Comparison of ENCODE assay signal across 8 mouse cellular contexts in genomic region chr9:65140936-65141305, GRCm38 (mm10). TPM values are rescaled to one million over a fixed set of nuclear protein-coding genes. Genes with fewer than 3 reads are reported as not detected.
A peak's percentile ranks its signal among the peaks of the same experiment; 100 is the strongest.
DNase-seq lines count a peak whose midpoint lies in the region; ATAC-seq and TF ChIP-seq lines count a peak whose summit lies in the region.

Gene Igdcc3 (plus strand): TSS chr9:65141189.

- no peak within 1 kb of the TSS for H3K27ac ChIP-seq in cerebellum, adult 2 months (ENCODE audit: insufficient read depth, low read length)
- H3K27ac ChIP-seq in spleen, adult 2 months (ENCODE audit: insufficient read depth, low read length): no peak within 1 kb of the TSS
- peak within 1 kb of the TSS; percentile 21 to 42; a peak in 3 of 4 replicates for H3K27ac ChIP-seq in heart, embryonic 14.5 days (replicated peaks in 1 of 2; ENCODE audit: control insufficient read depth in 1 of 2, insufficient read depth in 1 of 2, low read depth in 2 of 2, low read length in 2 of 2)
- peak within 1 kb of the TSS; percentile 91 for H3K27ac ChIP-seq in limb, embryonic 11.5 days (replicated peaks; ENCODE audit: low read depth, low read length)
- H3K27ac ChIP-seq in midbrain, embryonic 15.5 days: peak within 1 kb of the TSS; percentile 96

- peak within 1 kb of the TSS; percentile 57 for H3K4me3 ChIP-seq in cerebellum, adult 2 months (replicated peaks; ENCODE audit: insufficient read depth, low read depth, low read length)
- H3K4me3 ChIP-seq in spleen, adult 2 months (ENCODE audit: extremely low read depth, insufficient read depth, insufficient read length): peak within 1 kb of the TSS; percentile 56
- peak within 1 kb of the TSS; percentile 68 to 83 for H3K4me3 ChIP-seq in heart, embryonic 14.5 days (ENCODE audit: control insufficient read depth in 1 of 2, insufficient read depth in 1 of 2, low read depth in 1 of 2, low read length in 2 of 2)
- peak within 1 kb of the TSS; percentile 85 for H3K4me3 ChIP-seq in limb, embryonic 11.5 days (ENCODE audit: low read depth, low read length)
- H3K4me3 ChIP-seq in midbrain, embryonic 15.5 days: peak within 1 kb of the TSS; percentile 87

- TF ChIP-seq POLR2A in cerebellum, adult 2 months (IDR thresholded peaks at IDR 0.05; ENCODE audit: borderline replicate concordance, insufficient read depth, low read length): no peak
- no peak for TF ChIP-seq POLR2A in spleen, adult 2 months (IDR thresholded peaks at IDR 0.05; ENCODE audit: low read depth, low read length)

- no peaks in the 10 kb centered on the region for H3K36me3 ChIP-seq in spleen, adult 2 months (ENCODE audit: control insufficient read depth, insufficient read depth, low read length)
- no peaks in the 10 kb centered on the region for H3K36me3 ChIP-seq in heart, embryonic 14.5 days (ENCODE audit: control insufficient read depth, insufficient read depth, low read length)
- H3K36me3 ChIP-seq in limb, embryonic 11.5 days (ENCODE audit: control insufficient read depth, insufficient read depth, low read length): no peaks in the 10 kb centered on the region
- H3K36me3 ChIP-seq in midbrain, embryonic 15.5 days (replicated peaks): no peaks in the 10 kb centered on the region

- peak within 1 kb of the TSS; percentile 93 for H3K4me2 ChIP-seq in heart, embryonic 14.5 days (ENCODE audit: low read length)
- peak within 1 kb of the TSS; percentile 87 for H3K4me2 ChIP-seq in limb, embryonic 11.5 days (ENCODE audit: low read depth, severe bottlenecking)
- H3K4me2 ChIP-seq in midbrain, embryonic 15.5 days: peak within 1 kb of the TSS; percentile 94

- H3K27me3 ChIP-seq in cerebellum, adult 2 months (ENCODE audit: control insufficient read depth, insufficient read depth, low read length): no peaks in the 10 kb centered on the region; the same call in 1 of the 2 replicates
- peaks cover 20% of the 10 kb centered on the region for H3K27me3 ChIP-seq in spleen, adult 2 months (ENCODE audit: control insufficient read depth, insufficient read depth, low read length)
- H3K27me3 ChIP-seq in heart, embryonic 14.5 days (ENCODE audit: control insufficient read depth, insufficient read depth, low read length): peaks cover 19% of the 10 kb centered on the region
- no peaks in the 10 kb centered on the region for H3K27me3 ChIP-seq in limb, embryonic 11.5 days (ENCODE audit: control insufficient read depth, insufficient read depth, low read length)
- peaks cover under 1% of the 10 kb centered on the region; the same call in 1 of the 2 replicates for H3K27me3 ChIP-seq in midbrain, embryonic 15.5 days (replicated peaks)

- H3K9ac ChIP-seq in heart, embryonic 14.5 days (ENCODE audit: low read length): peak within 1 kb of the TSS; percentile 80
- H3K9ac ChIP-seq in limb, embryonic 11.5 days (ENCODE audit: low read length): peak within 1 kb of the TSS; percentile 92
- H3K9ac ChIP-seq in midbrain, embryonic 15.5 days: peak within 1 kb of the TSS; percentile 94

- H3K9me3 ChIP-seq in heart, embryonic 14.5 days (ENCODE audit: control insufficient read depth, low read length): no peaks in the 10 kb centered on the region
- no peaks in the 10 kb centered on the region for H3K9me3 ChIP-seq in limb, embryonic 11.5 days (ENCODE audit: control insufficient read depth, low read length)
- no peaks in the 10 kb centered on the region for H3K9me3 ChIP-seq in midbrain, embryonic 15.5 days

- ATAC-seq in heart, embryonic 14.5 days (ENCODE audit: insufficient number of reproducible peaks, insufficient read depth, low FRiP score, low read depth): peak; percentile 57
- ATAC-seq in limb, embryonic 11.5 days (ENCODE audit: insufficient number of reproducible peaks, low FRiP score, low TSS enrichment, low read depth): peak; percentile 69
- peak; percentile 83 for ATAC-seq in midbrain, embryonic 15.5 days (replicated peaks)

- under 1% methylated on average over 30 of the region's 48 CpGs for WGBS in cerebellum, adult 2 months
- WGBS in spleen, adult 2 months: 1% methylated on average over 31 of the region's 48 CpGs
- WGBS in heart, embryonic 14.5 days: under 1% methylated on average over 17 of the region's 48 CpGs
- WGBS in limb, embryonic 11.5 days: 0% methylated on average over 36 of the region's 48 CpGs
- under 1% methylated on average over 44 of the region's 48 CpGs for WGBS in midbrain, embryonic 15.5 days

- no peaks in the 10 kb centered on the region for H3K4me1 ChIP-seq in cerebellum, adult 2 months (ENCODE audit: control insufficient read depth, insufficient read depth, low read length)
- peaks cover 8% of the 10 kb centered on the region; the same call in 1 of the 2 replicates for H3K4me1 ChIP-seq in spleen, adult 2 months (ENCODE audit: control insufficient read depth, insufficient read depth, insufficient read length)
- peaks cover 2 to 4% of the 10 kb centered on the region in 2 experiments; a peak in 3 of 4 replicates for H3K4me1 ChIP-seq in heart, embryonic 14.5 days (ENCODE audit: control insufficient read depth in 2 of 2, insufficient read depth in 2 of 2, low read length in 2 of 2)
- peaks cover 18% of the 10 kb centered on the region for H3K4me1 ChIP-seq in limb, embryonic 11.5 days (ENCODE audit: control insufficient read depth, insufficient read depth, low read length)
- peaks cover 31% of the 10 kb centered on the region for H3K4me1 ChIP-seq in midbrain, embryonic 15.5 days

- TF ChIP-seq CTCF in cerebellum, adult 2 months (IDR thresholded peaks at IDR 0.05; ENCODE audit: borderline replicate concordance, insufficient read depth, low read depth, low read length): no peak
- TF ChIP-seq CTCF in spleen, adult 2 months (IDR thresholded peaks at IDR 0.05; ENCODE audit: extremely low read depth, insufficient read depth, insufficient read length, insufficient replicate concordance): no peak

- DNase-seq in cerebellum, adult 2 months: peak; percentile 25 to 43
- DNase-seq in cerebellum, adult 11-12 months: no peak
- no peak for DNase-seq in spleen, adult 2 months (ENCODE audit: low read depth in 1 of 2, low spot score in 2 of 2)
- DNase-seq in spleen, postnatal 36 days (ENCODE audit: low spot score in 2 of 2): no peak
- peak; percentile 85 for DNase-seq in limb, embryonic 11.5 days (ENCODE audit: low spot score)
- no peak for DNase-seq in c-Kit-positive CD71-positive TER-119-positive erythroid progenitor cells, embryonic 14.5 days (ENCODE audit: low spot score)

RNA-seq across cellular contexts. Expression of gene Igdcc3, which starts in this region (rescaled TPM):
- 1.8 and 2.4 TPM in 2 replicates for polyA plus RNA-seq in cerebellum, adult 2 months (2012; rRNA removed)
- polyA plus RNA-seq in spleen, adult 2 months (2012; rRNA removed): 0.27 and 0.30 TPM in 2 replicates
- 0.36 and 0.63 TPM in 2 replicates for polyA plus RNA-seq in heart, embryonic 14.5 days (2014; fragmentation: Nextera tagmentation; extraction: Ambion mirVana)
- 44.5 and 46.2 TPM in 2 replicates for polyA plus RNA-seq in limb, embryonic 11.5 days (2014; fragmentation: Nextera tagmentation; extraction: Ambion mirVana)
- 12.8 and 14.1 TPM in 2 replicates for polyA plus RNA-seq in midbrain, embryonic 15.5 days (2015; fragmentation: Nextera tagmentation; extraction: Ambion mirVana)

Comparison
In these comparisons a context has a peak if more than half of its experiments do, and no peak if none do; other contexts are left out.
1. DNase-seq: peak in cerebellum, adult 2 months (2 of 2) and limb, embryonic 11.5 days (single experiment); none in cerebellum, adult 11-12 months (single experiment), spleen, adult 2 months (0 of 2), spleen, postnatal 36 days (0 of 2) and c-Kit-positive CD71-positive TER-119-positive erythroid progenitor cells, embryonic 14.5 days (single experiment).
2. Peak in ATAC-seq, H3K4me3 ChIP-seq, H3K27ac ChIP-seq, H3K9ac ChIP-seq and H3K4me2 ChIP-seq in heart, embryonic 14.5 days; RNA of the gene not detected or under 1 TPM.
3. H3K27ac ChIP-seq: peak in limb, embryonic 11.5 days (single experiment) and midbrain, embryonic 15.5 days (single experiment); none in cerebellum, adult 2 months (single experiment) and spleen, adult 2 months (single experiment).
4. Peak in every context shown above with its lines, with median percentiles within 50 percentile points of each other: H3K4me3 ChIP-seq, ATAC-seq, H3K4me2 ChIP-seq and H3K9ac ChIP-seq.